Mouse (Mus musculus) cortical plate, adult 2 months (tissue): Measurements from ENCODE around the gene Ust.

Source experiments
- CTCF ChIP-seq: fragments of 200-500 bp; IDR thresholded peaks from 2 replicates; pipeline ENCODE4 v1.5.1; 2011; ENCODE audit warnings: mild to moderate bottlenecking, control low read depth, low read length; ENCODE audit not compliant: insufficient read depth; ENCODE audit errors: extremely low read depth
- POLR2A ChIP-seq: fragments of 200-500 bp; IDR thresholded peaks from 2 replicates; pipeline ENCODE4 v1.6.1; 2011; ENCODE audit warnings: mild to moderate bottlenecking, low read length, control low read depth; ENCODE audit not compliant: insufficient read depth; ENCODE audit errors: extremely low read depth

- TF ChIP-seq POLR2A (no peak), CTCF (no peak)
Measured at GRCm38 (mm10) chr10:8174697-8175096, 343.9 kb downstream of the Ust start.
